Mouse (Mus musculus): ENCODE results near the gene Hist2h2aa1. TPM values are rescaled to one million over a fixed set of nuclear protein-coding genes. Genes with fewer than 3 reads are reported as not detected.

Hist2h2aa1 gene
- polyA plus RNA-seq, 1 experiment, result not detected

DNA sequence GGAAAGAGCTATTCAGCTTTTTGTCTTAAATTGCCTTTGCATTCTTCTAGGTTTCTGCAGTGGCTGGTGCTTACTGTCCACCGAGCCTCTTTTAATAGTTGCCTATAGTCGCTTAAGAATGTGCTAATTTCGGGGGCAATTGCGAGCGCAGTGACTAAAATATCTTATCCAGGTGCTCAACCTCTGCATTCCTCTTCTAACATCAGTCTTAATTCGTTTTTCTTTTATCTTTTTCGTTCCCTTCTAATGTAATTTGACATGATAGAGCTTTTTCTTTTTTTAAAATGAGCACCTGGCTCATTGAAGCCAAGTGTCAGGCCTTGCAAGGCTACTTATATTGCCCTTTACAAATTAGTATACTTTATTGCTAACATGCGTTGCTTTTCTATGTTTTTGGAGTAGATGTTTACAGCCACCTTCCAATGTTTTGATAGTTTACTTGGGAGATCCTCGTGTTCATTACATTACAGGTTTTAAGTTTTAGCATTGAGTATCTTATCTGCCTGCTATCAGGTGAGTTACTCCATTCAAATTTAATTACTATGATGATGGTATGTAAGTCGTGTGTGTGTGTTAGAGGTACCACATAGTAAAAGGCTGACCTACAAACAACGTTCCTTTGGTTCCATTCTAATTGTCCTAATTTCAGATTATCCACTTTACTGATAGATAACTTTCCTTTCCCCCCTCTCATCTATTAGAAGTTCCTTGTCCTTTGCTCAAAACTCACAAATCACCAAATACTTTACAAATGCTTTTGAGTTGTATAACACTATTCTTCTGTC, 2.3 kb downstream of the Hist2h2aa1 start:
- Histone ChIP-seq H3K4me3 (ENCODE audit: insufficient read depth, low read depth, low read length) (no peak overlapping the region; the same call in 1 of the 2 replicates), H3K4me1 (ENCODE audit: control insufficient read depth, insufficient read depth, low read length) (peaks cover 2% of the 10 kb centered on the region; the same call in 1 of the 2 replicates), H3K27ac (ENCODE audit: insufficient read depth, low read depth, low read length) (no peak overlapping the region)
- WGBS, result 40% methylated on average over 11 of the region's 11 CpGs
- TF ChIP-seq POLR2A (IDR thresholded peaks at IDR 0.05; ENCODE audit: insufficient read depth, low read depth, low read length) (no peak), CTCF (IDR thresholded peaks at IDR 0.05; ENCODE audit: insufficient read depth, low read depth, low read length) (no peak)

DNA sequence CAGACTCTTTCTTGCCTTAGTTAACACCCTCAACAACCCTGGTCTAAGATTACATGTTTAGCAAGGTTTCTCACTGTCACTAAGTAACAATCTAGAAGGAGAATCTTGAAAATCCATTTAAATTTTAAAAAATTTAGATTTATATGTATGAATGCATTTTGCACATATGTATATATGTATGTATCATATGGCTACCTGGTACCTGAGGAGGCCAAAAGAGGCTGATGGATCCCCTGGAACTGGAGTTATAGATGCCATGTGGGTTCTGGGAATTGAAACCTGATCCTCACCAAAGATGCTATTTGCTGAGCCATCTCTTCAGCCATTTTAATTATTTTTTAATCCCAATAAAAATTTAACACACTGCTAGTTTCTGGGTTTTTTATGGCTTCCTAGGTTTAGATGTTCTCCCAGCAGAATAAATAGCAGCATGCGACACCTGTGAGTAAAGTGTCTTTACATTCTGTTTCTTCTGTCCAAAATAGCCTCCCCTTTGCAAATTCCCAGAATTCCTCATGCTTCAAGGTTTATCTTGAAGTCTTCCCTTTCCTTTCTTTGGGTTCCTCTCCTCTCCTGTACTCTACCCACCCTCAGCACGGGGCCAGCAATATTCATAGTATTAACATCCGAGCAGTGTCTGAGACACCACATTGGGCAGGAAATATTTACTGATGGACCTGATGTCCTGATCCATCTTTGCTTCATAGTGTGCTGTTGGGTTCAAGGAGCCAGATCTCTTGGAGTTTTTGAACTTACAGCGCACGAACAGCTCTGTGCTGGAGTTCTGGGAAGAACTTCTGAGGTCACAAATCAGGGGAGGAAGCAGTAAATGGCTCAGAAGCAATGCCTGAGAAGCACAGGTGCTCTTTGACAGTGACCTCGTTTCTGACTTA, 3.1 kb downstream of the Hist2h2aa1 start:
- WGBS, result 57% methylated on average over 6 of the region's 6 CpGs
- TF ChIP-seq POLR2A (IDR thresholded peaks at IDR 0.05; ENCODE audit: insufficient read depth, low read depth, low read length) (no peak), CTCF (IDR thresholded peaks at IDR 0.05; ENCODE audit: insufficient read depth, low read depth, low read length) (no peak)
- no peak overlapping the region for H3K4me3 ChIP-seq (ENCODE audit: insufficient read depth, low read depth, low read length)
- H3K27ac ChIP-seq (ENCODE audit: insufficient read depth, low read depth, low read length), result no peak overlapping the region
- peaks cover 2% of the 10 kb centered on the region; the same call in 1 of the 2 replicates for H3K4me1 ChIP-seq (ENCODE audit: control insufficient read depth, insufficient read depth, low read length)

DNA sequence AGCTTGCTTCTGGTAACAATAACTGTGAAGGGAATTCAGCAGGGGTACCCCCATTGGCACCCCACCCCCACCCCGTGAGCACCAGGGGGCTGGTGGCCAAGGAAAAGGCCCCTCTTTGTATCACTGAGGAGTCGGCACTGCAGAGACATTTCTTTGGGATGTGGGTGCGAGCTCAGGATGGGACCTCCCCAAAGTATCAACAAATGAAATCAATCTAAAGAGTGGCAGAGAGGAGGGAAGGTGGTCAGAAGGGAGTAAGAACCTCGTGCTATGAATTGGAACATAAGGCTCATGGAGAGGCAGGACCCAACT, 3.7 kb downstream of the Hist2h2aa1 start:
- TF ChIP-seq CTCF (IDR thresholded peaks at IDR 0.05; ENCODE audit: insufficient read depth, low read depth, low read length) (no peak), POLR2A (IDR thresholded peaks at IDR 0.05; ENCODE audit: insufficient read depth, low read depth, low read length) (no peak)
- H3K4me3 ChIP-seq (ENCODE audit: insufficient read depth, low read depth, low read length), result no peak overlapping the region
- H3K27ac ChIP-seq (ENCODE audit: insufficient read depth, low read depth, low read length), result no peak overlapping the region
- 55% methylated on average over 4 of the region's 4 CpGs for WGBS
- H3K4me1 ChIP-seq (ENCODE audit: control insufficient read depth, insufficient read depth, low read length), result peaks cover 2% of the 10 kb centered on the region; the same call in 1 of the 2 replicates

DNA sequence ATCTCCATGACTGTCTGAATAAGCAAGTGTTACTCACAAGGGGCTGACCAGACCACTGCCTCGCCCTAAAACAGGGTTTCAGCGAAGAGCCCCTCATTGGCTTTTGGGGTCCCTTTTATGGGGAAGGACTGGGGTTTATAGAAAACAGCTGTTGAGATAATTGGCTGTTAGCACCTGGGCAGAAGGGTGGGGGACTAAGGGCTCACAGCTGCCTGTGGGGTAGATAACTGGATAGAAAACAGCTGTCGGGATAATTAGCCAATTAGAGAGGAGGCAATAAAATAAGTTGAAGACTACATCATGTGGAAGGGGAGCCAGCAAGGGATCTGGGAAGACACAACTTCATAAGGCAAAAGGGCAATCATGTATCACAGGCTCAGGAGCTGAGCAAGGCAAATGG, 5.6 kb downstream of the Hist2h2aa1 start:
- H3K27ac ChIP-seq (ENCODE audit: insufficient read depth, low read depth, low read length), result no peak overlapping the region
- no peak for TF ChIP-seq CTCF (IDR thresholded peaks at IDR 0.05; ENCODE audit: insufficient read depth, low read depth, low read length)
- no peak for TF ChIP-seq POLR2A (IDR thresholded peaks at IDR 0.05; ENCODE audit: insufficient read depth, low read depth, low read length)
- 77% methylated on average over 3 of the region's 3 CpGs for WGBS
- H3K4me1 ChIP-seq (ENCODE audit: control insufficient read depth, insufficient read depth, low read length), result no peaks in the 10 kb centered on the region
- no peak overlapping the region for H3K4me3 ChIP-seq (ENCODE audit: insufficient read depth, low read depth, low read length)

DNA sequence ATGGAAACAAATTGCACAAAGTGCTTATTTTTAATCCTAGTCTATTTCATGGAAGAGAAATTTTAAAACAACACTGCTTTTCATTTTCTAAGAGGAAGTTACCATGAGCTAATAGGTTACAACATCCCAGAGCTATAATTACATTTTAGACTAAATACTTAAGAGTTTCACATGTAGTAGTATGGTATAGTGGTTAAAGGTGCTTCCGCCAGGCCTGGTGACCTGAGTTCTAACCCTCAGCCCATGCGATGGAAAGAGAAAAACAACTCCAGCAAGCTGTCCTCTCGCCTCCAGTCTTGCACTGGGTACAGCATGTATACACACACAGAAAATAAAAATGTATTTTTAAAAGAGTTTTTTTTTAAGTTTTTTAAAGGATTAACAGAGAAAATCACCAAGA, 6.5 kb downstream of the Hist2h2aa1 start:
- Histone ChIP-seq H3K27ac (ENCODE audit: insufficient read depth, low read depth, low read length) (no peak overlapping the region), H3K4me3 (ENCODE audit: insufficient read depth, low read depth, low read length) (no peak overlapping the region), H3K4me1 (ENCODE audit: control insufficient read depth, insufficient read depth, low read length) (no peaks in the 10 kb centered on the region)
- no peak for TF ChIP-seq CTCF (IDR thresholded peaks at IDR 0.05; ENCODE audit: insufficient read depth, low read depth, low read length)
- no peak for TF ChIP-seq POLR2A (IDR thresholded peaks at IDR 0.05; ENCODE audit: insufficient read depth, low read depth, low read length)
- 93% methylated on average over 3 of the region's 3 CpGs for WGBS

DNA sequence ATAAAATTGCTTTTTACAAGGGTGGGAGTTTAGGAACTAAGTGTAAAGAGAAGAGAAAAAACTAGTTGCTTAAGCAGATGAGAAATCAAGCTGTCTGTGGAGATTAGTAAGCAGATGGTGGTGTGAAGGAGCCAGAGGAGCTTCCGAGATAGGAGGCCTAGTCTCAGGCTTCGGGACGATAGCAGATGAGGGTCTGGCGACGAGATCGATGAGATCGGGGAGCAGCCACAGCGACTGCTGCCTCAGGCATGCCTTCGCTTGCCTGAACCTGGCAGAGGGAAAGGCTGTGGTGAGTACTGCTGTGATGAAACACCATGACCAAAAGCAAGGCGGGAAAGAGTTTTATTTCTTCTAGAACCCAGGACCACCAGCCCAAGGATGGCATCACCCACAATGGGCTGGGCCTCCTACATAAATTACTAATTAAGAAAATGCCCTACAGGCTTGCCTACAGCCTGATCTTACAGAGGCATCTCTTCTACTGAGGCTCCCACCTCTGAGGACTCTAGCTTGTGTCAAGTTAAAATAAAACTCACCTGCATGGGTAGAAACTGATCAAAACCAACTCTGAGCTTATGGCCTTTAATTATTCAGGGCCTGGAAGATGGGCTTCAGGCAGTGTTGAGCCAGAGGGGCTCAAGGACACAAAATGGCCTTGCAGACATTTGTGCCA, 9.5 kb downstream of the Hist2h2aa1 start:
- WGBS, result 60% methylated on average over 10 of the region's 10 CpGs
- Histone ChIP-seq H3K4me3 (ENCODE audit: insufficient read depth, low read depth, low read length) (no peak overlapping the region), H3K27ac (ENCODE audit: insufficient read depth, low read depth, low read length) (no peak overlapping the region), H3K4me1 (ENCODE audit: control insufficient read depth, insufficient read depth, low read length) (peaks cover 2% of the 10 kb centered on the region; the same call in 1 of the 2 replicates)
- TF ChIP-seq POLR2A (IDR thresholded peaks at IDR 0.05; ENCODE audit: insufficient read depth, low read depth, low read length) (no peak), CTCF (IDR thresholded peaks at IDR 0.05; ENCODE audit: insufficient read depth, low read depth, low read length) (no peak)

DNA sequence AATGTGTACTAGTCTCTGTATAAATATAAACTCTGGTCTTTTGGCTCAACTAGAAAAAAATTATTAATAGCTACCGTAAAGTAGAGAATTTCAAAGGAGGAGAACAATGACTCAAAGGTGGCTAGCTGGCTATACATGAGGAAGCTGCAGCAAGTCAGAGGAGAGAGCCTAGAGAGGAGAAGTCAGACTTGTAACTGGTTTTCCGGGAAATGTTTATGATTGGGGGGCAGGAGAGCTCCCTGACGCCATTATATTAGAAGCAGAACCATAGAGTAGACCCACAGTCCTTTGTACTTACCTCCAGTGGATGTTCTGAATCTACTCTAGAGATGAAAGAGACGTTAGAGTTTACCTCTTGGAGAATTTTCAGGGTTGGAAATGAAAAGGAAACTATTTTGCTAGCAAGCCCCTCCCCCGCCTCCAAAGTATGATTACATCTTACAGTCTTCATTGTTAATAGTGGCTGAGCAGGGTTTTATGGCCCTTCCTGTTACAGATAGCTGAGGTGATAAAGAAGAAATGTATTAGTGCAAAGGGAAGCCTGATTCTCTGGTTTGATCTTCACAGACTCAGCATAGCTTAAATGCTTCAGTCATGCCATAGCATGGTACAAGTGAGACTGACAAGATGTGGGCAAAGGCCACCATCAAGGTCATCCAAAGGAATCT, 10.8 kb downstream of the Hist2h2aa1 start:
- H3K27ac ChIP-seq (ENCODE audit: insufficient read depth, low read depth, low read length), result no peak overlapping the region
- TF ChIP-seq POLR2A (IDR thresholded peaks at IDR 0.05; ENCODE audit: insufficient read depth, low read depth, low read length), result no peak
- no peak for TF ChIP-seq CTCF (IDR thresholded peaks at IDR 0.05; ENCODE audit: insufficient read depth, low read depth, low read length)
- WGBS, result 88% methylated on average over 5 of the region's 5 CpGs
- peaks cover 2% of the 10 kb centered on the region; the same call in 1 of the 2 replicates for H3K4me1 ChIP-seq (ENCODE audit: control insufficient read depth, insufficient read depth, low read length)
- no peak overlapping the region for H3K4me3 ChIP-seq (ENCODE audit: insufficient read depth, low read depth, low read length)

DNA sequence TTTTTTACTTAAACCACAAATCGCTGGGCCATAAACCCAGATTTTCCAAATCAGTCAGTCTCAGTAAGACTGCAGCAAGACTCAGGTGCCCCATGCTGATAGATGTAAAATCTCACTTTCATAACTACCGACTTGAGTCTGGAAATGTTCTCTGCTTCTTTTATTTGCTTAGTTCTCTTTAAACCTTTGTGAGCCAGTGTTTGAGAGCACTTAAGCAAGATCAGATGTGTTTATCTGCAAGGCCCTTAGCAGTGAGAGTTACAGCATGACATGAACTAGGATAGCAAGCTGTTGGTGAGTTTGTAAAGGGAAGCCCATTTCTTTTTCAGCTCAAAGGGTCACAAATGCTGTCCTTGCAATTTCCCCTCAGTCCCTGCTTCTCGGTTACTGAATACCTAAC, 11.9 kb downstream of the Hist2h2aa1 start:
- Histone ChIP-seq H3K4me3 (ENCODE audit: insufficient read depth, low read depth, low read length) (no peak overlapping the region), H3K27ac (ENCODE audit: insufficient read depth, low read depth, low read length) (no peak overlapping the region), H3K4me1 (ENCODE audit: control insufficient read depth, insufficient read depth, low read length) (peaks cover 4% of the 10 kb centered on the region; the same call in 1 of the 2 replicates)
- WGBS, result 90% methylated on average over 3 of the region's 3 CpGs
- TF ChIP-seq POLR2A (IDR thresholded peaks at IDR 0.05; ENCODE audit: insufficient read depth, low read depth, low read length) (no peak), CTCF (IDR thresholded peaks at IDR 0.05; ENCODE audit: insufficient read depth, low read depth, low read length) (no peak)
